Mouse (Mus musculus) heart, adult 2 months (tissue): ENCODE data around the gene Tomm70a.

Experiments
- CTCF ChIP-seq: fragments of 200-600 bp; IDR thresholded peaks from 2 replicates; pipeline ENCODE4 v1.8.1; 2022; ENCODE audit warnings: antibody characterized with exemption, mild to moderate bottlenecking, moderate library complexity
- EP300 ChIP-seq: fragments of 200-500 bp; IDR thresholded peaks from 2 replicates; pipeline ENCODE4 v1.6.1; 2011; ENCODE audit warnings: low read depth, low read length, control low read depth; ENCODE audit not compliant: insufficient read depth
- POLR2A ChIP-seq: fragments of 200-500 bp; IDR thresholded peaks from 2 replicates; pipeline ENCODE4 v1.6.1; 2011; ENCODE audit warnings: mild to moderate bottlenecking, low read depth, low read length, control low read depth; ENCODE audit not compliant: insufficient read depth

DNA sequence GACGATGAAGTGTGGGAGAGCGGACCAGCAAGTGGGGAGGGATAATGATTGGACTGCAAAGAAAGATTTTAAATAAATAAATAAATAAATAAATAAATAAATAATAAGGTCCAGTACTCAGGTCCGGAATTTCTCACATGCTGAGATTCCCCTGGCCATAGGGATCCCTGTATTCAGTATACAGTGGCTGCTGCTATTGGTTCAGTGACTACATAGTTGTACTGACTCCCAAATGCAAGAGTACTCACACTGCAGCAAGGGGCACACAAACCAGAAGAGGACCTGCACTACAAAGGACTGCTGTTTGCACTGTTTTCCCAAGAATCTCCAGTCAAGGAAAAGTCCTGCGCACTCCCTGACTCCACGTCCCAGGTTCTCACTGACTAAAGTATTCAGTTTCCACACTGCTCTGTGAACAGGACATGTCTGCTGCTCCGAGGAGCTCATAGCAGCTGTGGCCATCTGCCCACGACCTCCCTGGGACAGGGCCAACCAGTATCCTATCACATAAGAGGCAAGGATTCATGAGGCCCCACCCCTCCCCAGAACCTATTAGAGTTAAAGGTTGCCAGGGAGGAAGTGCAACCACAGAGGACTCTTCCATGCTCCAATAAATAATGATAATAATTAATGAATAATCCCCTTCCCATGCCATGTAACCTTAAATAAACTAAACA is 22.9 kb upstream of the Tomm70a start:
- no peak for TF ChIP-seq CTCF
- TF ChIP-seq POLR2A, result no peak
- no peak for TF ChIP-seq EP300
